Mouse (Mus musculus): Measurements from ENCODE around the gene Them7. TPM values are rescaled to one million over a fixed set of nuclear protein-coding genes. Genes with fewer than 3 reads are reported as not detected.

Gene Them7
- polyA plus RNA-seq, 1 experiment: not detected

DNA sequence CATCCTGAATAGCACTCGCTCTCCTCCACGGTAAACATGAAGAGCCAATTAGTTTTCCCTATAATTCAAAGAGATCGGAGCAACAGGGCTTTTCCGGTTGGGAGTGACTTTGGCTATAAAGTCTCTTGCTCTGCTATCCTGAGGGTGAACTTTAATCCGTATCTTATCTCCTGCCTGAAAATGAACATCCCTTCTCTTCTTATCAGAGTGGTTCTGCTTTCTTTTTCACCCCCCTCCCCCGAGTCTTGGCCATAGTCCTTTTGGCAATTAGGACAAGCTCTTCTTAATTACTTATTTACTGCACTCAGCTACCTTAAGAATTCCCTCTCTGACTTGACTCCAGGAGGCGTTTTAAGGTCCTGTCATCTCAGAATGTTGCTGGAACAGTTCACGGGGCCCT is 8.2 kb upstream of the Them7 start:
- no peak overlapping the region for H3ac ChIP-seq (ENCODE audit: control insufficient read depth, insufficient read length, low read depth)
- H3K4me3 ChIP-seq (ENCODE audit: insufficient read depth, poor library complexity, severe bottlenecking): no peak overlapping the region
- H3K36me3 ChIP-seq (ENCODE audit: control insufficient read depth, insufficient read depth): no peaks in the 10 kb centered on the region
- no peaks in the 10 kb centered on the region for H3K27me3 ChIP-seq (ENCODE audit: control insufficient read depth, insufficient read depth, insufficient read length)
- no peaks in the 10 kb centered on the region for H3K79me3 ChIP-seq (ENCODE audit: low read depth)
- no peaks in the 10 kb centered on the region for H3K79me2 ChIP-seq (ENCODE audit: control insufficient read depth, insufficient read depth)
- no peak for TF ChIP-seq USF1 (IDR thresholded peaks at IDR 0.05; ENCODE audit: low read depth)
- TF ChIP-seq CTCF (IDR thresholded peaks at IDR 0.05; ENCODE audit: control insufficient read depth, insufficient read depth, insufficient read length): no peak
- TF ChIP-seq FOSL1 (IDR thresholded peaks at IDR 0.05; ENCODE audit: insufficient read depth, low read length, poor library complexity, severe bottlenecking): no peak
- no peak for TF ChIP-seq MAX (IDR thresholded peaks at IDR 0.05)
- TF ChIP-seq CEBPB (IDR thresholded peaks at IDR 0.05; ENCODE audit: low read depth): no peak
- no peak for TF ChIP-seq MYOG (IDR thresholded peaks at IDR 0.05; ENCODE audit: control insufficient read depth, extremely low read depth, insufficient read length)
- TF ChIP-seq MYOD1 (IDR thresholded peaks at IDR 0.05; ENCODE audit: control insufficient read depth, insufficient read length, low read depth): no peak

DNA sequence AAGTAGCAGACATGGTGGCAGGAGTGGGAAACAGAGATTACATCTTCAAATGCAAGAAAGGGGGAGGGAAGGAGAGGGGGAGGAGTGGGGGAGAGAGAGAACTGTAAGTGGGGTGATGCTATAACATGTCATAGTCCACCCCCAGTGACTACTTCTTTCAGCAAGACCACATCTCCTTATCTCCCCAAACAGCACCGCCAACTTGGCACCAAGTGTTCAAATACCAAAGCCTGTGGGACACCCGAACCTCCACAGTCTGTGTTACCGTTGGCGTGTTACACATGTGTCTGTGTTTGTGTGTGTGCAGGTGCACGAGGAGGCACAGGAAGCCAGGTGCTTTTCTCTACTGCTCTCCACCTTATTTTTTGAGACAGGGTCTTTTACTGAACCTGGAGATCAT is 4.9 kb upstream of the Them7 start:
- H3K36me3 ChIP-seq (ENCODE audit: control insufficient read depth, insufficient read depth): no peaks in the 10 kb centered on the region
- no peaks in the 10 kb centered on the region for H3K79me3 ChIP-seq (ENCODE audit: low read depth)
- H3ac ChIP-seq (ENCODE audit: control insufficient read depth, insufficient read length, low read depth): no peak overlapping the region
- H3K4me3 ChIP-seq (ENCODE audit: insufficient read depth, poor library complexity, severe bottlenecking): no peak overlapping the region
- no peaks in the 10 kb centered on the region for H3K79me2 ChIP-seq (ENCODE audit: control insufficient read depth, insufficient read depth)
- TF ChIP-seq FOSL1 (IDR thresholded peaks at IDR 0.05; ENCODE audit: insufficient read depth, low read length, poor library complexity, severe bottlenecking) (no peak), MAX (IDR thresholded peaks at IDR 0.05) (no peak)
- H3K27me3 ChIP-seq (ENCODE audit: control insufficient read depth, insufficient read depth, insufficient read length): peaks cover 2% of the 10 kb centered on the region

DNA sequence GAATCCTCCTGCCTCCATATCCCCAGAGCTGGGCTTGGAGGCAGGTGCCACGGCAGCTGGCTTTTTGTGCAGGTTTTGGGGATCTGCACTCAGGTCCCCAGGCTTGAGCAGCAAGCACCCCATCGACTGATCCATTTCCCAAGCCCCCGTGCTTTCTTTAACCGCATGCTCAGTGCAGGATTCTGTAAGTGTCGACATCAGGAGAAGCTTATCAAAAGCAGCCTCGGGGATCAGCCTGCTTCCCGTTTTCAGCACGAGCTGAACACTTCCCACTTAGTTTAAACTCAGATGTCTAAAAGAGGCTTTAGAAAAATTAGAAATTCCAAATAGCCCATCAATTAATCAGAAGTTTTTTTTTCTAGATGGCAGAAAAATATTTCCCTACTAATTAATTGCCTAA is 4.5 kb upstream of the Them7 start:
- no peak overlapping the region for H3K4me3 ChIP-seq (ENCODE audit: insufficient read depth, poor library complexity, severe bottlenecking)

DNA sequence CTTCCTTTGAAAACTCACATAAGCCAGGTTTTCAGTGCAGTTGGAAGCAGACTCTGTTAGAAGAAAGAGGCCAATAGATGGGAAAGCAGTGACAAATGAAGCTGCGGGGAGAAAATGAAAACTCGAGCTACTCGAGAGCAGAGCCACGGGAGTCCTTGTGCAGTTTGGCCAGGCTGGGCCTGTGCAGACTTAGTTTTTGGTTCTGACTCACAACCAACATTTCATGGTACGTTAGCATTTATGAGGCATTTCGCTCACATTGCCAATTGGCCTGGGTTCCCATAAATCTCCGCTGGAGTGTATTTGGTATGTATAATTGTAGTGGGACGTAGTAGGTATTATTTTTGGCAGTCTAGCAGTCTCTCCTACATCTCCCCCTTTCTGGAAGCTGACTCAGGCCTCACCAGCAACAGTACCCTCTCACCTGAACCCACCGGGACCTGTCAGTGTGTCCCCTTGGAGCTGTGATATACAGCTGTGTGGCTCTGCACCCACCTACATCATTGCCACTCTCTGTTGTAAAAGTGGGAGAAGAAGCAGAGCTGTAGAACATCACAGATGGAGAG is 3.3 kb upstream of the Them7 start:
- Histone ChIP-seq H3ac (ENCODE audit: control insufficient read depth, insufficient read length, low read depth) (no peak overlapping the region), H3K4me3 (ENCODE audit: insufficient read depth, poor library complexity, severe bottlenecking) (no peak overlapping the region), H3K36me3 (ENCODE audit: control insufficient read depth, insufficient read depth) (no peaks in the 10 kb centered on the region), H3K79me3 (ENCODE audit: low read depth) (no peaks in the 10 kb centered on the region), H3K79me2 (ENCODE audit: control insufficient read depth, insufficient read depth) (no peaks in the 10 kb centered on the region), H3K27me3 (ENCODE audit: control insufficient read depth, insufficient read depth, insufficient read length) (peaks cover 9% of the 10 kb centered on the region)
- TF ChIP-seq USF1 (IDR thresholded peaks at IDR 0.05; ENCODE audit: low read depth) (no peak), MYOG (IDR thresholded peaks at IDR 0.05; ENCODE audit: control insufficient read depth, extremely low read depth, insufficient read length) (no peak), FOSL1 (IDR thresholded peaks at IDR 0.05; ENCODE audit: insufficient read depth, low read length, poor library complexity, severe bottlenecking) (no peak), CEBPB (IDR thresholded peaks at IDR 0.05; ENCODE audit: low read depth) (no peak), MAX (IDR thresholded peaks at IDR 0.05) (no peak), CTCF (IDR thresholded peaks at IDR 0.05; ENCODE audit: control insufficient read depth, insufficient read depth, insufficient read length) (no peak), MYOD1 (IDR thresholded peaks at IDR 0.05; ENCODE audit: control insufficient read depth, insufficient read length, low read depth) (no peak)

More for the DNA sequence above, 4.5 kb upstream of the Them7 start:
- Histone ChIP-seq H3ac (ENCODE audit: control insufficient read depth, insufficient read length, low read depth) (no peak overlapping the region), H3K79me2 (ENCODE audit: control insufficient read depth, insufficient read depth) (no peaks in the 10 kb centered on the region), H3K79me3 (ENCODE audit: low read depth) (no peaks in the 10 kb centered on the region), H3K36me3 (ENCODE audit: control insufficient read depth, insufficient read depth) (no peaks in the 10 kb centered on the region), H3K27me3 (ENCODE audit: control insufficient read depth, insufficient read depth, insufficient read length) (peaks cover 6% of the 10 kb centered on the region)
- TF ChIP-seq MAX (IDR thresholded peaks at IDR 0.05): no peak
- no peak for TF ChIP-seq CTCF (IDR thresholded peaks at IDR 0.05; ENCODE audit: control insufficient read depth, insufficient read depth, insufficient read length)
- TF ChIP-seq MYOG (IDR thresholded peaks at IDR 0.05; ENCODE audit: control insufficient read depth, extremely low read depth, insufficient read length): no peak
- no peak for TF ChIP-seq CEBPB (IDR thresholded peaks at IDR 0.05; ENCODE audit: low read depth)
- TF ChIP-seq FOSL1 (IDR thresholded peaks at IDR 0.05; ENCODE audit: insufficient read depth, low read length, poor library complexity, severe bottlenecking): no peak
- no peak for TF ChIP-seq USF1 (IDR thresholded peaks at IDR 0.05; ENCODE audit: low read depth)
- no peak for TF ChIP-seq MYOD1 (IDR thresholded peaks at IDR 0.05; ENCODE audit: control insufficient read depth, insufficient read length, low read depth)

DNA sequence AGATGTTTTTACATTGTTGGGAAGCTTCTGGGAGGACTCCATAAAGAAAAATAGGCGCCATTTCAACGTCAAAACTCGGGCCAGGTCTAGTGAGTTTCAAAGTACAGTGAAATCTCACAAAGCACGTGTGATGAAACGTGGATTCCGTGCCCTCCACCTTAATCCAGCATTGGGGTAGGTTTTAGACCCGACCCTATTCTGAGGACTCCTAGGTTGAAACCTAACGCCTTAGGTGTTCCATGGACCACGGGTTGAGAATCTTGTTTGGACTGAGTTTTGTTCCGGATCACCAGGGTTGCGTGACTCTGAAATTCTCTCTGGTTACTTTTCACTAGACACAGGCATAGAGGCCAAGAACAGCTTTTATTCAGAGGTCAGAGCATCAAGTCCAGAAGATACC is 514 bp upstream of the Them7 start:
- no peak for TF ChIP-seq MAX (IDR thresholded peaks at IDR 0.05)
- TF ChIP-seq MYOD1 (IDR thresholded peaks at IDR 0.05; ENCODE audit: control insufficient read depth, insufficient read length, low read depth): no peak
- no peak for TF ChIP-seq FOSL1 (IDR thresholded peaks at IDR 0.05; ENCODE audit: insufficient read depth, low read length, poor library complexity, severe bottlenecking)
- TF ChIP-seq USF1 (IDR thresholded peaks at IDR 0.05; ENCODE audit: low read depth): no peak
- TF ChIP-seq MYOG (IDR thresholded peaks at IDR 0.05; ENCODE audit: control insufficient read depth, extremely low read depth, insufficient read length): no peak
- no peak for TF ChIP-seq CEBPB (IDR thresholded peaks at IDR 0.05; ENCODE audit: low read depth)
- Histone ChIP-seq H3K79me2 (ENCODE audit: control insufficient read depth, insufficient read depth) (no peaks in the 10 kb centered on the region), H3K36me3 (ENCODE audit: control insufficient read depth, insufficient read depth) (no peaks in the 10 kb centered on the region), H3K27me3 (ENCODE audit: control insufficient read depth, insufficient read depth, insufficient read length) (peaks cover 14% of the 10 kb centered on the region), H3K4me3 (ENCODE audit: insufficient read depth, poor library complexity, severe bottlenecking) (no peak overlapping the region), H3K79me3 (ENCODE audit: low read depth) (no peaks in the 10 kb centered on the region), H3ac (ENCODE audit: control insufficient read depth, insufficient read length, low read depth) (no peak overlapping the region)

DNA sequence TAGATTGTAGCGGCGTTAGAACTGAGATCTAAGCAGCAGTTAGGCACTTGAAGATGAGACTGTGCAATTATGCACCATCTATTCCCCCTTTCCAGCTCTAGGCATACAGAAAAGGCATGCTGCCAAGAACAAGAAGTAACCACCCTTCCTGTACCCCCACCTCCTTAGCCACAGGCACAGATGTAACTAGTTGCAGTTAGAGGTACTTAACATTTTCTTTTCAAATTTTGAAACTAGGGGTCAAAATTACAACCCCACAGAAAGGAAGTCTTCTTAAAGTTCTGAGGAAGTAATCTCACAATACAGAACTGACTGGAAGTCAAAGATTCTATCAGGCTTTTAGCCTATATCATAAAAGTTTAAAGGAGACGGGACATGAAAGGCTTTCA is 861 bp downstream of the Them7 start:
- H3ac ChIP-seq (ENCODE audit: control insufficient read depth, insufficient read length, low read depth): no peak overlapping the region
- H3K4me3 ChIP-seq (ENCODE audit: insufficient read depth, poor library complexity, severe bottlenecking): no peak overlapping the region
- H3K27me3 ChIP-seq (ENCODE audit: control insufficient read depth, insufficient read depth, insufficient read length): peaks cover 14% of the 10 kb centered on the region
- TF ChIP-seq MAX (IDR thresholded peaks at IDR 0.05): no peak
- TF ChIP-seq MYOD1 (IDR thresholded peaks at IDR 0.05; ENCODE audit: control insufficient read depth, insufficient read length, low read depth): no peak
- TF ChIP-seq CTCF (IDR thresholded peaks at IDR 0.05; ENCODE audit: control insufficient read depth, insufficient read depth, insufficient read length): no peak
- TF ChIP-seq FOSL1 (IDR thresholded peaks at IDR 0.05; ENCODE audit: insufficient read depth, low read length, poor library complexity, severe bottlenecking): no peak
- no peak for TF ChIP-seq MYOG (IDR thresholded peaks at IDR 0.05; ENCODE audit: control insufficient read depth, extremely low read depth, insufficient read length)
- no peak for TF ChIP-seq USF1 (IDR thresholded peaks at IDR 0.05; ENCODE audit: low read depth)
- no peak for TF ChIP-seq CEBPB (IDR thresholded peaks at IDR 0.05; ENCODE audit: low read depth)
- no peaks in the 10 kb centered on the region for H3K79me2 ChIP-seq (ENCODE audit: control insufficient read depth, insufficient read depth)
- H3K36me3 ChIP-seq (ENCODE audit: control insufficient read depth, insufficient read depth): no peaks in the 10 kb centered on the region
- H3K79me3 ChIP-seq (ENCODE audit: low read depth): no peaks in the 10 kb centered on the region

Data from C2C12 (cell line).